Mouse (Mus musculus) small intestine, adult 2 months (tissue): Measurements from ENCODE around the gene Pms1.

Experiments used
- CTCF ChIP-seq: fragments of 200-500 bp; IDR thresholded peaks from 2 replicates; pipeline ENCODE4 v1.5.1; 2012; ENCODE audit warnings: low read depth, mild to moderate bottlenecking, control low read depth, inconsistent platforms, low read length, moderate library complexity, mixed read lengths; ENCODE audit not compliant: insufficient replicate concordance, insufficient read length; ENCODE audit errors: extremely low read depth
- POLR2A ChIP-seq: fragments of 200-500 bp; IDR thresholded peaks from 2 replicates; pipeline ENCODE4 v1.6.1; 2012; ENCODE audit warnings: low read depth, mild to moderate bottlenecking, control low read depth, inconsistent platforms, low read length, moderate library complexity

DNA sequence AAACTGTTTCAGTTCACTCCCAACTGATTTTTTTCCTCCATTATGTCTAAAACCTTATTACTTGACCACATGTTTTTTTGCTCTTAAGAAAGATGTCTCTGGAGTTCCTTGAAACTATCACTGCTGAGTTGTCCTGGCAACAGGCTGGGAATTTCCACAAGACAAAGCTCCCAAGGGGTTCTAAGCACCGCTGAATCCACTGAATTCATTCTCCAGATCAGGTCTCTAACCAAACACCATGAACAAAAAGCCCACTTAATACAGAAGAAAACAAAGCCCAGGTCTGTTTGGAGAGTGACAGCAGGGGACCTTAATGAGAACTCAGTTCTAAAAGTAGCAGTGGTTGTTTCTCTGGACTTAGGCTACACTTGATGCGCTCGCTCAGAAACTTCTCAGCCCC, 105.6 kb downstream of the Pms1 start:
- TF ChIP-seq POLR2A (no peak), CTCF (no peak)
